Mouse (Mus musculus) heart, embryonic 10.5 days (tissue): Measurements from ENCODE around the gene Rpl23. TPM values are rescaled to one million over a fixed set of nuclear protein-coding genes. Genes with fewer than 3 reads are reported as not detected.

Source experiments
- DNase-seq: peaks from one replicate; pipeline ENCODE4 v3.0.0-alpha.2; 2017; ENCODE audit warnings: low spot score
- H3K27ac ChIP-seq: fragments of 300-500 bp; sonication (generic); 2 replicates; pipeline ENCODE4 v1.5.1; 2016; ENCODE audit warnings: mild to moderate bottlenecking
- H3K27me3 ChIP-seq: fragments of 300-500 bp; sonication (generic); 2 replicates; pipeline ENCODE4 v1.6.1; 2016; ENCODE audit warnings: mild to moderate bottlenecking; ENCODE audit not compliant: poor library complexity, insufficient read depth, severe bottlenecking
- H3K36me3 ChIP-seq: fragments of 300-500 bp; sonication (generic); 2 replicates; pipeline ENCODE4 v1.6.1; 2016; ENCODE audit warnings: mild to moderate bottlenecking, moderate library complexity
- H3K4me1 ChIP-seq: fragments of 300-500 bp; sonication (generic); 2 replicates; pipeline ENCODE4 v1.6.1; 2016; ENCODE audit warnings: mild to moderate bottlenecking
- H3K4me3 ChIP-seq: fragments of 300-500 bp; sonication (generic); 2 replicates; pipeline ENCODE4 v1.5.1; 2016; ENCODE audit warnings: mild to moderate bottlenecking, moderate library complexity
- H3K9me3 ChIP-seq: fragments of 300-500 bp; sonication (generic); 2 replicates; pipeline ENCODE4 v1.6.1; 2016; ENCODE audit warnings: mild to moderate bottlenecking, moderate library complexity
- WGBS: fragments of 180-500 bp; shearing (Covaris S2); methylation state at CpG from one replicate; pipeline ENCODE4 v1.1.7; 2016; 5-methylcytosine and 5-hydroxymethylcytosine counted together
- polyA plus RNA-seq: library from polyadenylated mRNA; unstranded; fragments of >200 nt; fragmentation: Nextera tagmentation; extraction: Ambion mirVana; gene quantifications from 2 replicates; pipeline ENCODE4 v1.2.1, GENCODE M21; 2016

Rpl23 gene
- polyA plus RNA-seq = 387 and 414 TPM in 2 replicates

DNA sequence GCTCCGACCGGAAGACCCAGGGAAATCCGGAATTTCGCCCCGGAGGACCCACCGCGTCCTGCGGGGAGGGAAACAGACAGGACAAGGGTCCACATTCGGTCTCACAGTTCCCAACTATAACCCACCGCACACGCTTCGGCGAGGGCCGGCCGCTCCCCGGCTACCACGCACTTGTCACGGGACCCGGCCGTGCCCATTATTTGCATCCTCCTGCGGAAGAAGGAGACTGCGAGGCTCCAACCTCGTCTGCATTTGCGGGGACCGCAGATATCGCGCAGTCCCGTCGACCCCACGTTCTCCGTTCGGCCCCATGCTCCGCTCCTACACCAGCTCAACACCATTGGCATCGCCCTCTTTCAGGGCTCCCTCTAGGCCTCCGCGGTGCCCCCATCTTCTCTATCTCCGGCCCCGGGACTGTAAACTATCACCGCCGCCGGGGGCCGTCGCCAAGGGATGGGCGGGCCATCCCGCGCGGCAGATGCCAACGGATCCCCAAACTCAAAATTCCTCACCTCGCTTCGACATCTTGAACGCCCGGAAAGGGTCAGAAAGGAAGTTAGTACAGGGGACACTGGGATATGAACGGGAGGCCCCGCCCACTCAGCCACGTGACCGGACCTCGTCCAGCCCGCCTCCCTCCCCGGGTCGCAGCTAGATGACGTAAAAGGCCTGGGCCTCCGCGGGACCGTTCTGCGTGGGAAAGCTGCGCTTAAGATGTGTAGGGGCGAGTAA, at the start of gene Rpl23:
TSS of gene Rpl23 (minus strand) at position 606 of the 732 bp plus-strand sequence.
- under 1% methylated on average over 67 of the region's 67 CpGs for WGBS
- peaks cover 13% of the 10 kb centered on the region for H3K4me1 ChIP-seq
- H3K9me3 ChIP-seq = no peaks in the 10 kb centered on the region
- H3K27ac ChIP-seq = peak within 1 kb of the TSS; percentile 97
- H3K27me3 ChIP-seq = no peaks in the 10 kb centered on the region
- peak; percentile 99 for DNase-seq
- H3K4me3 ChIP-seq = peak within 1 kb of the TSS; percentile 97
- H3K36me3 ChIP-seq = peaks cover 42% of the 10 kb centered on the region

GRCm38 (mm10) chr11:97832001-97832400, 49.8 kb upstream of the Rpl23 start:
- 83% methylated on average over 11 of the region's 11 CpGs for WGBS
- H3K4me1 ChIP-seq = peaks cover 23% of the 10 kb centered on the region
- no peak for DNase-seq

DNA sequence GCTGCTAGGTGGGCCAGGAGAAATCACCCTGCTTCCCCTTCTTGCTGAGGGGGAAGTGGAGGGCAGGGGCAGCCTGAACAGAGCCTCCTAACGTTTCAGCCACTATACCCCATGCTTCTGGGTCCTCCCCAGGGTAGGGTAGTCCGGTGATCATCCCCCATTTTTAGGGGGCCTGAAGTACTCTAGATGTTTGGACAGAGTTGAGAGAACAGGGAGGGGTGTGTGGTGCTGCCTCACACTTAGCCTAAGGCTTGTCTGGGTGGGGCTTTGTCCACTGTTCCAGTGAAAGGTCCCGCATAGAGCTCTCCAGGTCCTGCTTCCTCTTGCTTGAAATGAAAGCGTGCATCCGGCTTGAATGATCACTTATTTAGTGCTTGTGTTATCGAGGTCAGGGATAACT, 48.3 kb upstream of the Rpl23 start:
- no peak overlapping the region for H3K27ac ChIP-seq
- no peak overlapping the region for H3K4me3 ChIP-seq
- H3K9me3 ChIP-seq = no peaks in the 10 kb centered on the region
- H3K4me1 ChIP-seq = peaks cover 25% of the 10 kb centered on the region
- WGBS = 83% methylated on average over 6 of the region's 6 CpGs
- DNase-seq = peak; percentile 63
- no peaks in the 10 kb centered on the region for H3K27me3 ChIP-seq
- peaks cover 87% of the 10 kb centered on the region for H3K36me3 ChIP-seq

More at GRCm38 (mm10) chr11:97832001-97832400, 49.8 kb upstream of the Rpl23 start:
- Histone ChIP-seq H3K36me3 (peaks cover 88% of the 10 kb centered on the region), H3K27ac (no peak overlapping the region), H3K4me3 (no peak overlapping the region), H3K9me3 (no peaks in the 10 kb centered on the region), H3K27me3 (no peaks in the 10 kb centered on the region)

GRCm38 (mm10) chr11:97829913-97830476, 47.8 kb upstream of the Rpl23 start:
- Histone ChIP-seq H3K27ac (no peak overlapping the region), H3K9me3 (no peaks in the 10 kb centered on the region), H3K27me3 (no peaks in the 10 kb centered on the region), H3K4me1 (peaks cover 25% of the 10 kb centered on the region), H3K36me3 (peaks cover 87% of the 10 kb centered on the region), H3K4me3 (no peak overlapping the region)
- 86% methylated on average over 12 of the region's 12 CpGs for WGBS
- DNase-seq = peak; percentile 69

DNA sequence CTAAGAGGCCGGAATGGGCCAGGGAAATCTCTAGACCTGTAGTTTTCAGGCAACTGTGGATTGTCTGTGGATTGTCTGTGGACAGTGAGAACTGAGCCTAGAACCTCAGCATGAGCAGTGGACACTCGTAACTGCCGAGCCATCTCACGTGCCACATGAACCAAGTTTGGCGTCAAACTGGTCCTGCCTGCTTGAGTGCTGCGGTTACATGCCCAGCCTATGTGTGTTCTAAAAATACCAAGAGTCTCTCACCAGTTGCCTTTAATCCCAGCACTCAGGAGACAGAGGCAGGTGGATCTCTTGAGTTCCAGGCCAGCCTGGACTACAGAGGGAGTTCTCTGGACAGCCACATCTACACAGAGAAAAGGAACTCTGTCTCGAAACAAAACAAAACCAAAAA, 47.1 kb upstream of the Rpl23 start:
- 87% methylated on average over 7 of the region's 7 CpGs for WGBS
- peaks cover 87% of the 10 kb centered on the region for H3K36me3 ChIP-seq
- no peak overlapping the region for H3K4me3 ChIP-seq
- no peaks in the 10 kb centered on the region for H3K27me3 ChIP-seq
- no peaks in the 10 kb centered on the region for H3K9me3 ChIP-seq
- H3K4me1 ChIP-seq = peaks cover 21% of the 10 kb centered on the region
- H3K27ac ChIP-seq = no peak overlapping the region
- peak; percentile 61 for DNase-seq

DNA sequence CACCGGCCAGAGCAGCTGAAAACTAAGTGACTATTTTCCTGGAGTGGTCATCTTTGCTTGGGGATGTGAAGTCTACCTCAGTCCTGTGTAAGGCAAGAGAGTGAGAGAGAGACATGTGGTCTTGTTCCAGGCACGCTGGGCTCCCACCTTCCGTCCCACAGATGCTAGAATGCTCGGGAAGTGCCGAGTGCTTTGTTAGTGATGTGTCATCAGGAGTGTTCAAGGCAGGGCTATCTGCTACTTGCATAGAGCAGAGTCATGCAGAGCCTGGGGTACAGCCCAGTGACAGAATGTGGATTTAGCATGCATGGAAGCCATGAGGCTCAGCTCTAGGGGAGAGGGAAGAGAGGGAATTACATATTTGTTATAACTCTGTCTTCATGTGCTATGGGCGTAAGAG, 45.4 kb upstream of the Rpl23 start:
- 61% methylated on average over 6 of the region's 6 CpGs for WGBS
- DNase-seq = no peak
- H3K4me1 ChIP-seq = peaks cover 24% of the 10 kb centered on the region
- no peak overlapping the region for H3K27ac ChIP-seq
- H3K36me3 ChIP-seq = peaks cover 87% of the 10 kb centered on the region
- H3K27me3 ChIP-seq = no peaks in the 10 kb centered on the region
- no peak overlapping the region for H3K4me3 ChIP-seq
- H3K9me3 ChIP-seq = no peaks in the 10 kb centered on the region

GRCm38 (mm10) chr11:97826414-97826813, 44.2 kb upstream of the Rpl23 start:
- peaks cover 31% of the 10 kb centered on the region for H3K4me1 ChIP-seq
- no peak for DNase-seq
- H3K27me3 ChIP-seq = no peaks in the 10 kb centered on the region
- 67% methylated on average over 7 of the region's 7 CpGs for WGBS
- H3K4me3 ChIP-seq = no peak overlapping the region
- peaks cover 83% of the 10 kb centered on the region for H3K36me3 ChIP-seq
- no peak overlapping the region for H3K27ac ChIP-seq
- H3K9me3 ChIP-seq = no peaks in the 10 kb centered on the region

DNA sequence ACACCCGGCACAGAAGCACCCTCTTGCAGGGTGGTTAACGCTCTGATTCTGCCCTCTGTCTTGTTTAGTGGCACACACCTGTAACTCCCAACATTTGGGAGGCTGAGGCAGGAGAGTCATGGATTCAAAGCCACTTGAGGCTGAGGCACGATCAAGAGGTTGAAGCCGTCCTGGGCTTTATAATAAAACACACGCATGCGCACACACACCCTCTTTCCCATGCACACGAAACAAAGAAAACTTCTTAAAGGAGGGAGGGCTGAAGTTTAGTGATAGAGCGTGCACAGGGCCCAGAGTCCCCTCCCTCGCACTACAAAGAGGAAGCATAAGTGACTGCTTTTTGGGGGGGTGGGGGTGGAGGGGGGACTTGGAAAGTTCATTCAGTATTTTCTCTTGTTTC, 43.7 kb upstream of the Rpl23 start:
- DNase-seq = no peak
- WGBS = 84% methylated on average over 9 of the region's 9 CpGs
- peaks cover 35% of the 10 kb centered on the region for H3K4me1 ChIP-seq
- H3K27me3 ChIP-seq = no peaks in the 10 kb centered on the region
- no peak overlapping the region for H3K27ac ChIP-seq
- H3K36me3 ChIP-seq = peaks cover 84% of the 10 kb centered on the region
- no peak overlapping the region for H3K4me3 ChIP-seq
- H3K9me3 ChIP-seq = no peaks in the 10 kb centered on the region

- no peaks in the 10 kb centered on the region for H3K9me3 ChIP-seq
- peaks cover 86% of the 10 kb centered on the region for H3K36me3 ChIP-seq
- WGBS = 80% methylated on average over 10 of the region's 10 CpGs
Measured at GRCm38 (mm10) chr11:97825295-97825694, 43.1 kb upstream of the Rpl23 start.

DNA sequence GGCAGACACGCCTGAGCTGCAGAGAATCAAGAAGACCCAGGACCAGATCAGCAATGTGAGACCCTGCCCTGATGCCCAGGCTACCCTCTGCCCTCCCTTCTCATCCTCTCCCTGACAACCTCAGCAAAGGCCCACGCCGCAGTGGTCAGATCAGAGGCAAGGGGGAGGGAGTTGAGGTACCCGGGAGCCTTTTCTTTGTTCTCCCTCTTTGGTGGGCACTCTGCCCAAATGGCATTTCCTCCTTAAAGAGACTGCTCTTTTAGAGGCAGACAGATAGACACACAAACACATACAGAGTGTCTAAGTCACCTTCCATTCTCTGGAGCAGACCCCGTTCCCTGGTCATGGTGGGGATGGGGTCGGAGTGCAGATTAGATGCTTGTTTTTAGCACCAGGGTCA, 42.7 kb upstream of the Rpl23 start:
- no peak overlapping the region for H3K4me3 ChIP-seq
- H3K27me3 ChIP-seq = no peaks in the 10 kb centered on the region
- H3K36me3 ChIP-seq = peaks cover 84% of the 10 kb centered on the region
- DNase-seq = no peak
- H3K27ac ChIP-seq = no peak overlapping the region
- H3K4me1 ChIP-seq = peaks cover 46% of the 10 kb centered on the region
- no peaks in the 10 kb centered on the region for H3K9me3 ChIP-seq
- 74% methylated on average over 6 of the region's 6 CpGs for WGBS

More at GRCm38 (mm10) chr11:97825295-97825694, 43.1 kb upstream of the Rpl23 start:
- Histone ChIP-seq H3K27ac (no peak overlapping the region), H3K27me3 (no peaks in the 10 kb centered on the region), H3K4me3 (no peak overlapping the region), H3K4me1 (peaks cover 42% of the 10 kb centered on the region)
- no peak for DNase-seq

- no peak for DNase-seq
- 94% methylated on average over 11 of the region's 11 CpGs for WGBS
- Histone ChIP-seq H3K36me3 (peaks cover 79% of the 10 kb centered on the region), H3K4me3 (no peak overlapping the region), H3K27ac (no peak overlapping the region), H3K4me1 (peaks cover 53% of the 10 kb centered on the region), H3K9me3 (no peaks in the 10 kb centered on the region), H3K27me3 (no peaks in the 10 kb centered on the region)
Measured at GRCm38 (mm10) chr11:97824168-97824567, 41.9 kb upstream of the Rpl23 start.

- Histone ChIP-seq H3K27me3 (no peaks in the 10 kb centered on the region), H3K27ac (peak overlapping the region; percentile 59; the same call in 1 of the 2 replicates), H3K4me1 (peaks cover 64% of the 10 kb centered on the region), H3K9me3 (no peaks in the 10 kb centered on the region), H3K36me3 (peaks cover 68% of the 10 kb centered on the region), H3K4me3 (no peak overlapping the region)
- no peak for DNase-seq
- 73% methylated on average over 20 of the region's 20 CpGs for WGBS
Measured at GRCm38 (mm10) chr11:97822840-97823603, 40.8 kb upstream of the Rpl23 start.
